Mouse (Mus musculus) gastrocnemius, postnatal 25 days (tissue): ENCODE data around the gene Znhit6. TPM values are rescaled to one million over a fixed set of nuclear protein-coding genes. Genes with fewer than 3 reads are reported as not detected.

Source experiments
- DNase-seq: peaks from one replicate; pipeline ENCODE4 v3.0.0; 2022
- long read RNA-seq, 2 experiments: library from polyadenylated mRNA; stranded (forward); transcript quantifications; one replicate each; pipeline ENCODE4 v2.0.0; 2021
- total RNA-seq, 2 experiments: library from RNA; stranded (reverse); gene quantifications; 1 replicate in 1 of 2; 2 replicates in 1 of 2; pipeline ENCODE4 v1.2.3; 2021

Znhit6 gene
- total RNA-seq: 1 to 10 TPM; 8.2 to 9.7 TPM
- long read RNA-seq, experiment 1, partial matches to known transcripts: 6 of 11 reads
- long read RNA-seq, experiment 1, other reads (novel, unspliced or antisense): 2 of 11 reads
- long read RNA-seq, experiment 2, transcript Znhit6-201 (10 exons, 2,339 nt): major isoform, 5 of 16 reads
- long read RNA-seq, experiment 2, partial matches to known transcripts: 5 of 16 reads
- long read RNA-seq, experiment 2, other reads (novel, unspliced or antisense): 5 of 16 reads

GRCm38 (mm10) chr3:145575743-145576481 lies at the start of gene Znhit6:
Gene Znhit6 (plus strand): TSS chr3:145576205.
- peak; percentile 90 for DNase-seq

GRCm38 (mm10) chr3:145537870-145538269 lies 38.1 kb upstream of the Znhit6 start:
- no peak for DNase-seq

- no peak for DNase-seq
These were observed 27.3 kb upstream of the Znhit6 start for GRCm38 (mm10) chr3:145548441-145549415.

GRCm38 (mm10) chr3:145550216-145550615 lies 25.8 kb upstream of the Znhit6 start:
- no peak for DNase-seq

DNA sequence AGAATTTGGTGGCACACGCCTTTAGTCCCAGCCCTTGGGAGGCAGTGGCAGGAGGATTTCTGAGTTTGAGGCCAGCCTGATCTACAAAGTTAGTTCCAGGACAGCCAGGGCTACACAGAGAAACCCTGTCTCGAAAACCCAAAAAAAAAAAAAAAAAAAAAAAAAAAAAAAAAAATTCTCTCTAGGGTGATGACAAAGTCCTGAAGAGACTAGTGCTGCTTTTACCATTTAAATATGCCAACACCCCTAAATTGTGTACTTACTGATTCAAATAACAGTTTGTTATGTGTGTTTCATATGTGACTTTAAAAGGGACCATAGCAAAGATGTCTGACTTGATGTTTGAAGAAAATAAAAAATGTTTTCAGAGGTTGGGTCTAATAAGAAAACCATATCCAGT lies 21.6 kb upstream of the Znhit6 start:
- DNase-seq: no peak

DNA sequence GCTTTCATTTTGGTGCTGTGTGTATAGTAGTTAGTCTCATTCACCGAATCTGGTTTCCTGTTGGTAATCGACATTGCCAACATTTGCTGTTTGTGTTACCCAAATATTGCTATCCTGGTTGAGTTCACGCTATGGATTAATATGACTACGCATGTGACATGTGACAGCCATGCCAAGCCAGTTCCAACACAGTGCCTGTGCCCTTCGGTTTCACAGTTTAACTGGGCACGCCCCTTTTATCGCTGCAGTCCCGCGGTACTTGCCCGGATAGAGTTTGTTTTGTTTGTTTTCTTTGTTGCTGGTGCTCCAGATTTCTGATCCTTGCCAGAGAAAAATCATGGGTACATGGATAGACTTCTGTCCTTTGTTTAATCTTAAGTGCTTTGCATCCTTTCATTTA lies 19.8 kb upstream of the Znhit6 start:
- no peak for DNase-seq

DNA sequence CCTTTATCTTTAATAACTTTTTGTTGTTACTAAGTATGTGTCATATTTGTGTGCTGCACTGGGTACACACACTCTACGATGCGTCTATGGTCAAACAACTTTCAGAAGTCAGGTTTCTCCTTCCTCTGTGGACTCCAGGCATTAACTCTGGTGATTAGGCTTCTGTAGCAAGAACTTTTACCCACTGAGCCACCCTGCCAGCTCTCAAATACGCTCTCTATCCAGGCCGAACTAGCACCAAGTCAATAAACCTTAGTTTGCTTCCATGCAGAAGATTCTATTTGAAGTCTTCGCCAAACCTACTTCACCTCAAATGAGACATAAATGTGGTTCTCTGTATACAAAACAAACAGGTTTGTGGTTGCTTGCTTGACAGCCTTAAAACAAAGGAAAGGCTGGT lies 16.3 kb upstream of the Znhit6 start:
- DNase-seq: no peak

DNA sequence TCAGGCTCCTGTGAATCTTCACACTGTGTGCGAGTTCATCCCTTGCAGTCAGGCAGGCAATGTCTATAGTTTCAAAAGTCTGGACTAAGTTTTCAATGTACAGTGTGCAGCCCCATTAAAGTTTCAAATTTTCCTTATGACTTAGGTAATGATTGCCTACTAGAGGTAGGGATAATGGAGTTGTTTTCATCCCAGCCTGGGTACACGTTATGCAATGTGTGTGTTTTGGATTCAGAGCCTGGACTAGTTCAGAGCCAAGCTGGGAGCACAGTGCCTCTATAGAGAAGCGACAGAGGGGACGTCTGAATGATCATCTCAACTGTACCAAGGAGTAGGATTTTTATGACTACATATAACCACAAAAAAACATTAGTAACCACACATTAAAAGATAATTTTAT lies 15.9 kb upstream of the Znhit6 start:
- no peak for DNase-seq

DNA sequence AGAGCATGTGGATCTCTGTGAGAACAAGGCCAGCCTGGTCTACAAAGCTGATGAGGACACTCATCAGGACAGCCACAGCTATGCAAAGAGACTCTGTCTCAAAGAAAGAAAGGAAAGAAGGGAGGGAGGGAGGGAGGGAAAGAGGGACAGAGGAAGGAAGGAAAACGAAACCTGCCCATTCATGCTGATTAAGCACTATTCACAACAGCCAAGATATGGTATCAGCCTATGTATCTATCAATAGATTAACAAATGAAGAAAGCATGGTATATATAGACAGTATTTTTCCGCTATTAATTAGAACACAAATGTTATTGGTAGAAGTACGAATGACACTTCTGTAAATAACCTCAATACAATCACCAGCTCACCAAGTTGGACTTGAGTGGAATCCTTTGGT lies 1.5 kb upstream of the Znhit6 start:
- DNase-seq: no peak

DNA sequence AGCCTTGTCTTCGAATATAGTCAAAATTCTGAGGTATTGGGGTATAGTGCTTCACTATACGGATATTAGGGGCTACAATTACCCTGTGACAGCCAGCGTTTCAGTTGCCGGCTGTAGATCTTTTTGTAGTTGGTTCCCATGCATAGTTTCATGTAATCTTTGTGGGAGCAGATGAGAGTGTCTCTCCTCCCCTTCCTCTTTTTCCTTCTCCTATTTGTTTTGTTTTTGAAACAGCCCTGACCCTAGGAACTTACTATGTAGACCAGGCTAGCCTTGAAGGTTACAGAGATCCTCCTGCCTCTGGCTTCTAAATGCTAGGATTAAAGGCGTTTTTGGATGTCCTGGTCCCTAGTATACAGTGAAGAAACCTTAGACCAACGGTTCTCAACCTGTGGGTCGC lies 665 bp upstream of the Znhit6 start:
- DNase-seq: no peak

GRCm38 (mm10) chr3:145576482-145576822 lies 447 bp downstream of the Znhit6 start:
- no peak for DNase-seq

DNA sequence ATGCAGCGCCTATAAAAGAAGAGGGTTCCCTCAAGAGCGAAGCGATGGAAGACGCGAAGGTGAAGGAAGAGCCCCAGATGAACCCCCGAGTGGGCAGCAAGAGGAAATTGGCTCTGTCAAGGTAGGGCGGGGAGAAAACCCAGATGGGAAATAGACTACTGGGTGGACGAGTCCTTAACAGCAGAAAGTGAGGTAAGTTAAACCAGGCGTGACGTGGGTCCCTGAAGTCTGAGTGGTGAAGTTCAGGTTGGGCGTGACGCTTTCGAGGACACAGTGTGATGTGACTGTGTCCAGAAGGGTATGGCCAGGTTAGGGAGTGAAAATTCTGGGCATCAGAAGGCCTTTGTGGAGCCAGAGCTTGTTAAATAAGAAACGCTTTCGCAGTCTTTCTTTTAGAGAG lies 871 bp downstream of the Znhit6 start:
- no peak for DNase-seq

- no peak for DNase-seq
These were observed 7.0 kb downstream of the Znhit6 start for GRCm38 (mm10) chr3:145583043-145583442.

DNA sequence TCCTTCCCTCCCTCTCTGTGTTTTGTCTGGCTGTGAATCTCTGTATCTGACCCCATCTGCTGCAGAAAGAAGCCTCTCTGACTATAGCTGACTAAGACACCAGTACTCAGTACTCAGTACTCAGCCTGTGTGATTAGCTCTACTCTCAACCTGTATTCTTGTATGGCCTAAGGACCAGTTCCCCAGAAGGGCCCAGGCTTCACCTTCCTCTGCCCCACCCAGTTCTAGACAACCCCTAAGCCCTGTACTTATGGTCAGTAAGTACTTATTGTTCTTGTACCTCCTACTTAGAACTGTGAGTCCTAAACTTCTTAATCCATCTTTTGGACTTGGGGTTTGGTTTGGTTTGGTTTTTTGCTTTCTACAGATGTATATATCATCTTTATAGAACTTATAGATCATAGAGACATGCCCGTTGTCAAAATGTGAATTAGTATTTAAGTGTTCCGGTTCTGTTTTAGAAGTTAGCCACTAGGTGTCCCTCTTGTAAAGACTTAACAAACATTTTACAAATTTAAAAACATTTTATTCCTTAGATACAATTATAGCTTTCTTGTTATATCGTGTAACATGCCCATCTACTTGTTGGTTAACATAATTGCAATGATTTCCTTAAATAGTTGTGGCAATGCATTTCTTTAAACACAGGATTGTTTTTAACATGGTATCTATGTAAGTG lies 7.7 kb downstream of the Znhit6 start:
- DNase-seq: no peak

- no peak for DNase-seq
These were observed 14.6 kb downstream of the Znhit6 start for GRCm38 (mm10) chr3:145590562-145590961.

DNA sequence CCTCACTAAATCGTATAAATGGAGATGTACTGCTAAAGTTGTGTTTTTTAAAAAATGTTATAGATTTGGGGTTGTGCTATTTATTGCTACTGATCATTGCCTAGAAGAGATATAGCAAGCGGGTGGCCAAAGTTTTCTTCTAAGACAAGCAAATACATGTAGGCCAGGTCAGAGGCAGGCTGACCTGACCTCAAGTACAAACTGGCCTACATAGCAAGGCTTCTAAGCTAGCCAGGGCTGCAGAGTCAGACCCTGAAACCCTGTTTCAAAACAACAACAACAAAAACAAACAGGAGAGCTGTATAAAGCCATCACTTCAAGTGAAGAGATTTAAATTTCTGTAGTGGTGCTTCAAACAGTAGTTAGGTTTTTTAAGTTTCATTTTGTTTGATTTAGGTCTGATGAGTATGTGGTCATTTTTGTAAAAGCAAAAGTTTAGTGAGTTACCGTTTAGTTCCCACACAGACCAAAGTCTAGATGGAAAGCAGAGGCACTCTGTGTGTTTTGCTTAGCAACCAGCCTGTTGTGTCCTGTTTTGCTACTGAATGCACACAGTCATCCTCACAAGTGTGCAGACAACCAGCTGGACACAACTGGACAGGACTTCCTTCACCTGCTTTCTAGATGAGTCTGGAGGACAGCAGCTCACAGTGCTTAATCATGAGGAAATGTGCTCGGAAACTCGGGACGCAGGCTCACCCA lies 16.0 kb downstream of the Znhit6 start:
- DNase-seq: no peak

DNA sequence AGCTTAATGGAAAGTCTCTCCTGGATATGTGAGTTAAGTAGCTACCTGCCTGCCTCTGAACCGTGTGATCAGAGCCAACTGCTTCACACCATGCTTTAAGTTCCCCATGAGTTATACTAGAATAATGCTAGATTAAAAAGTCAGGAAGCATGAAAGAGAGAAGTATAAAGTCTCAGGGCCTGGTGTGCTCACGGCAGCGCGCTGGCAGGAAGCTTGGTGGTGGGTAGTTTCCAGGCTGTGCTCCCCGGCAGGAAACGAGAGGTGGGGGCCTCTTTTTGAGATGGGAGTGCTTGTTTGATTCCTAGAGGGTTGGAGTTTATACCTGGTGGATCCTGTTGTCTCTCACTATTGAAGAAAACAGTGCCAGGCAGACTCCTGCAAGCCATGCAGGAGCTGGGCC lies 19.3 kb downstream of the Znhit6 start:
- DNase-seq: no peak

DNA sequence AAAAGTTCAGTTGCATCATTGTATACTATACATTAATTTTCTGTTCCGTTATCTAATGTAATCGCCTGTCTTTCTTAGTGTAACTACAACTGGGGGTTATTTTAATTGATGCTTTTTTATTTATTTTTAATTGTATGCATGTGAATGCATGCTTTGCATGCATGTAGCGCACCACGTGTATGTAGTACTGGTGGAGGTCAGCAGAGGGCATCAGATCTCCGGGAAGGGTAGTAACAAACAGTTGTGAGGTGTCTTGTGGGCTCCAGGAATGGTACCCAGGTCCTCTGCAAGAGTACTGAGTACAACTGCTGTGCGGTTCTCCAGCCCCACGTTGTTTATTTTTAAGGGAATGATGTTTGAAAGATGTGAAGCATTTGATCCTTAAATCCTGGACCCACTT lies 23.1 kb downstream of the Znhit6 start:
- DNase-seq: no peak

GRCm38 (mm10) chr3:145600801-145601200 lies 24.8 kb downstream of the Znhit6 start:
- no peak for DNase-seq

- no peak for DNase-seq
These were observed 25.3 kb downstream of the Znhit6 start for GRCm38 (mm10) chr3:145601345-145601744.

GRCm38 (mm10) chr3:145602410-145603206 lies 26.6 kb downstream of the Znhit6 start:
- DNase-seq: no peak
